Mouse (Mus musculus): ENCODE results near the gene 1190005I06Rik. TPM values are rescaled to one million over a fixed set of nuclear protein-coding genes. Genes with fewer than 3 reads are reported as not detected.
A peak's percentile ranks its signal among the peaks of the same experiment; 100 is the strongest.

Gene 1190005I06Rik
- total RNA-seq, 2 experiments from 2014 or later: 5.2 to 7.1 TPM

DNA sequence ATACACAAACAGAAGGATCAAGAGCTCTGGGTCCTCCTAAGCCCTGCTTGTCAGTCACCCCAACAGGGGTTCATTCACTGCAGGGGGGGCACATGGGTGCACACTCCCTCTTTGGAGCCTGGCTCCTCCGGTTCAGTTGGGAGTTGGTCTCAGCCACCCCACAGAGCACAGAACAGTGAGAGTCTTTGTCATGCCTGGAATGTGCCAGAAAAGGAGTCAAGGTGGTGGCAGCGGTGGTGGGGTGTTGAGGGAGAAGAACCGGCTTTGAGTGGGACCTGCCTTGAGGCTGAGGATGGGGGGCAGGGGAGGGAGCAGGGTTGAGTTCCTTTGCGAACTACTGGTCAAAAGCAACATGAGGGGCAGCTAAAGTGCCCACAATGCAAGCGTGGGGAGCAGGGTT is 17.4 kb downstream of the 1190005I06Rik start:
- no peak for DNase-seq (ENCODE audit: extremely low spot score in 1 of 2, low spot score in 2 of 2)
- intact Hi-C loops (cut with DNase I): no loop called here

- no peak for DNase-seq (ENCODE audit: extremely low spot score in 1 of 2, low spot score in 2 of 2)
- intact Hi-C loops (cut with DNase I): no loop called here
These were observed 20.1 kb downstream of the 1190005I06Rik start for GRCm38 (mm10) chr8:120627298-120627697.

DNA sequence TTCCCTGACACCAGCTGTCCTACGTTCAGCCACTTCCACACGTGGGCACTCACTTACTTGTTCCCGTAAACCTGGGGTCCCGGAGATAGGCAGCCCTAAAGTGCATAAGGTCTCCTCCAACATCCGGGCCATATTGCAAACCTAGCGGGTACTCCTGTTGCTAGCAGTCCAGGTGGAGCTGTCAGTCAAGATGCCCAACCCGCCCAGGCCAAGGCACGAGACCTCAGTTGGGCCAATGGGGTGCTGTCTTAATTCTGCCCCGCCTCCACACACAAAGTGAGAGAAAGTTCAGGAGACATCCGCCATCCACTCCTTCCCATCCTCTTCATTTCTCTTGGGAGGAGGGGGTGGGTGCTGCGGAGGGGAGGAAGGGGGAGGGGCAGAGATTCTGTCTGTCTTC is 21.0 kb downstream of the 1190005I06Rik start:
- intact Hi-C loops (cut with DNase I): no loop called here
- DNase-seq (ENCODE audit: extremely low spot score in 1 of 2, low spot score in 2 of 2): no peak

DNA sequence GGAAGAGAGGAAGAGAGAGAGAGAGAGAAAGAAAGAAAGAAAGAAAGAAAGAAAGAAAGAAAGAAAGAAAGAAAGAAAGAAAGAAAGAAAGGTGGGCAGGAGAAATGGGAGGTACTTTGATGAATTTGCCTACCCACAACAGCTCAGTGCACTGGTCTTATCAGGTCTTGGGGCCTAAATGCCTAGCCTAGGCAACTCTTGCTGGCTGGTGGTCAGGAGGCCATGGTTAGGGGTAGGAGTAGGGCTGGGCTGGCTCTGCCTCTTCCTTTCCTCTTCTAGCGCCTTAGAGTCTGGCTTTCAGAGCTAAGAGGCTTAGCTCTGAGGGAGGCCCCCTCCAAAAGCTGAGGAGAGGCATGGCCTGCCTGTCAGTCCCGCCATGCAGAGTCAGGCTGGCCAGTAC is 23.8 kb downstream of the 1190005I06Rik start:
- DNase-seq (ENCODE audit: extremely low spot score in 1 of 2, low spot score in 2 of 2): no peak
- intact Hi-C loops (cut with DNase I): no loop called here

DNA sequence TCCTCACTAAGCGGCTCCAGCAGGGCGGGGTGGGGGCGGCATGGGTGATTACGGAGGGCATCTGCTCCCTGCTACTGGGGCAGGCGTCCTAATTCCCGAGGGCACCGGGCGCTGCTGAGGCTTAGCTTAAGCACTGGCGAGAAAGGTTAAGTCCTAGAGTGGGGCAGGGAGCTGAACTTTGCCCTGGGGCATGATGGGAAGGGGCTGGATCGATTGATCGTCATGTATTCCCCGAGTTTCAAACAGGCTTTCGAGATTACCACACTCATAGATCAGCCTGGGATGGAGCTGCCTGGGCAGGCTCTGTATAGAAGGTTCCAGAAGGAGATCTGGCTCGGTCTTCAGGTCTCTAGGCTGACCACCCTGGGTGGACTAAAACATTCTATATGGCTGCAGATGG is 25.3 kb downstream of the 1190005I06Rik start:
- no peak for DNase-seq (ENCODE audit: extremely low spot score in 1 of 2, low spot score in 2 of 2)
- intact Hi-C loops (cut with DNase I): no loop called here

GRCm38 (mm10) chr8:120620441-120620840 is 27.0 kb downstream of the 1190005I06Rik start:
- no peak for DNase-seq (ENCODE audit: extremely low spot score in 1 of 2, low spot score in 2 of 2)
- intact Hi-C loops (cut with DNase I): no loop called here

DNA sequence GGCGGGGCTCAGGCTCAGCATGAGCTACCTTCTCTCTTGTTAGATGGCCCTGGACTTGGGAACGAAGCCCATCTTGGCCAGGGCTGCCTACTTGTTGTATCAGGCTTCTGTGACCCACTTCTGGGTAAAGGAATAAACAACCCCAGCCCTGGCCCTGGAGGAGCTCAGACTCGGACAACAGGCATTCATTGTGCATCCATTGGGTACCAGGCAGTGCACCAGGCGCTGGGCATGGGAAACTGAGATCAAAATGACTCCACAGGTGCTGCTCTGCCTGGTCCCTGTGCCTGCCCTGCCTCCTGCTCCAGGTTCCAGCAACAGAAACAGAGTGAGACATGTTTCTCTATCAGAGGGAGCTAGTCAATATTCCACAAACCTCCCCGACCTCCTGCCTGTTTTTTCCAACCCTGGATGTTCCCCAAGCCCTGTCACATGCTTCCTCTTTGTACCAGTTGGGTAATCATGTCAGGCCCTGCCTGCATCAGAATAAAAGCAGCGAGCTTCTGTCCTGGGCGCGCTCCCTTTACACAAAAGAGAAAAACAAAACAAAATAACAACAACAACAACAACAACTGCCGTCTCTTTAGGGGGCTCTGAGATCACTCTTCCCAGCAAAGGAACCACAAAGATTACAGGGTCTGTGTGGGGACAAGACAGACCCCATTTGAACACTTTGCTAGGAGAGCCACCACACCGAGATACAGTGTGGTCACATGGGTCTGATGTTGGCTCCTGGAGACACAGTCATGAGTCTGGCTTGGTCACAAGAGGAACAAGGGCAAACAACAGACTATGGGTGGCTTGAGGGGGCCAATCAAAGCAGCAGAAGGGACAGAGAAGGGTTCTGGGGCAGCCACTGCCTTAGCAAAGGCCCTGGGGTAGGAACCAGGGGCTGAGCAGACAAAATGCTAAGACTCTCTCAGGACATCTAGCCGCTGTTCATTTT is 27.9 kb downstream of the 1190005I06Rik start:
- intact Hi-C loops (cut with DNase I): no loop called here
- no peak for DNase-seq (ENCODE audit: extremely low spot score in 1 of 2, low spot score in 2 of 2)

DNA sequence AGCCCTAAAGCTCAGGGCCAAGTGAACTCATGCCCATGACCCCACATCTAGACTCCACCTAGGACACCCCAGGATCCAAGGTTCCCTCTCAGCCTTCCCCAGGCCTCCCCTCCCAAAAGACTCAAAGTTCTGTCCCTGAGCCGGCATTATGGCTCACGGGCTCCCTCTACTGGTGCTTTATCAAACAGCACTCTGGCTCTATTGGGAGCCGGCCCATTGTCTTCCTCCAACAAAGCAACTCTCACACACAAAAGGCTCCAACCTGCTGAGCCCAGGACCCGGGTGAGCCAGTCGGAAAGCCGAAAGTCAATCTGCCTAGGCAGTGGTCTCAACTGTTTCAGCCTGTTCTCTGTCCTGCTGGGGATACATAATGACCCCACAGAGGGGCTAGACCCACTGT is 29.3 kb downstream of the 1190005I06Rik start:
- intact Hi-C loops (cut with DNase I): no loop called here
- peak in 1 of 2 experiments; percentile 64 for DNase-seq (ENCODE audit: extremely low spot score in 1 of 2, low spot score in 2 of 2)

DNA sequence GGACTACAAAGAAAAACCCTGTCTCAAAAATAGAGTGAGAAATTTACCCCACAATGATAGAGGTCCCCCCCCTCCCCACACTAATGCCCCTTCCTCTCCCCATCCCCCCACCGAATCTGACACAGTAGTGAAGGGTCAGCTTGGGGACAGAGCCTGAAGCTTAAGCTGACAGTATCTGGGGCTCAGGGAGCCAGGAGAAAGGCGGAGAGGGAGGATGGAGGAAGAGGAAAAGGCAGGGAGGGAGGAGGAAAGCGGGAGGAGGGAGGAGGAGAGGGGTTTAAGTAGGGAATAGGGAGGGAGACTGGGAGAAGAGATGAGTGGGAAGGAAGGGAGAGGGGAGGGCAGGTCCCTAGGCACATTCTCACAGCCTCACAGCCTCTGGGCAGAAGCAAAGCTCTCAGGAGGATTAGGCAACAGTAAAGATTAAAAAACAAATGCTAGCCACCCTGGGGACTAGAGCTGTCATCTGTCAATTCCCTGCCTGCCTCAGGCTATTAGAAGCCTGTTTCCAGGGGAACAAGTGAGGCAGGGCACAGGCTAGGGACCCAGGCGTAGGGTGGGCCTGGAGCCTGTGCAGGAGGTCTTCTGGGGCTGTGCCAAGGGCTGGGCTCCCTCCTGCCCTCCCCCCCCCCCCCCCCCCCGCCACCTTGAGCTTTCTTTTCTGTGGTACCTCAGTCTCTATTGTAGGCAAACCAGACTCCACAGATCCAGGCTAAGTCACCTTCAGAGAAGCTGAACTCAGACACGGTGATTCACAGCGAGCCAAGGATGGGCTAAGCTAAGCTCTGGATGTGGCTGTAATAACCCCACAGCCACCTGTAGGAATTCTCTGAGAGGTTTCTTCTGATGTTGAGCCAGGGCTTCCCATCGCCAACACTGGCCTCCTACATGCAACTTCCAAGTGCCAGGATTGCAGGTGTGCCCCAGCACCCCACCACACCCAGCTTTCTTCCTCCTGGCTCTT is 30.5 kb downstream of the 1190005I06Rik start:
- no peak for DNase-seq (ENCODE audit: extremely low spot score in 1 of 2, low spot score in 2 of 2)
- intact Hi-C loops (cut with DNase I): no loop called here

GRCm38 (mm10) chr8:120614491-120614890 is 32.9 kb downstream of the 1190005I06Rik start:
- no peak for DNase-seq (ENCODE audit: extremely low spot score in 1 of 2, low spot score in 2 of 2)
- intact Hi-C loops (cut with DNase I): no loop called here

DNA sequence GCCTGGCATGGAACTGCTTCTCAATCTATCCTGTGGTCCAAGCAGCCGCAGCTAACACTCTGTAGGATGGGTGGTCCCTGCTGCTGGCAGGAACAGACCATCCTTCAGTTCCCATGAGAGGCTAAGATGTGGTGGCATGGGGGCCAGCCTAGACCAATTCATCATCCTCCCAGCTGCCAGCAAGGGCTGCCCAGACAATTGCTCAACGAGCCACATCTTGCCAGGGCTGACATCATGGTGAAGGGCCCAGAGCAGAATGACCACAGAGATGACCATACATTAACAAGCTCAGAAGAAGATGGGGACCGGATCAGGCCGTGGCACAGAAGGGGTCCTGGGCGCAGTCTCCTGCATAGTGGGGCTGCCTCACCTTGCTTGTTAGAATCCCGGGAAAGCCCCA is 36.6 kb downstream of the 1190005I06Rik start:
- intact Hi-C loops (cut with DNase I): no loop called here

GRCm38 (mm10) chr8:120607885-120608284 is 39.5 kb downstream of the 1190005I06Rik start:
- intact Hi-C loops (cut with DNase I): loop anchor here (5.0 kb wide), 1 partner anchor 431 kb away; the partner anchor contains the start of gene Fam92b
- DNase-seq (ENCODE audit: extremely low spot score in 1 of 2, low spot score in 2 of 2): peak; percentile 64 to 81

More for the DNA sequence above, 36.6 kb downstream of the 1190005I06Rik start:
- no peak for DNase-seq (ENCODE audit: extremely low spot score in 1 of 2, low spot score in 2 of 2)

DNA sequence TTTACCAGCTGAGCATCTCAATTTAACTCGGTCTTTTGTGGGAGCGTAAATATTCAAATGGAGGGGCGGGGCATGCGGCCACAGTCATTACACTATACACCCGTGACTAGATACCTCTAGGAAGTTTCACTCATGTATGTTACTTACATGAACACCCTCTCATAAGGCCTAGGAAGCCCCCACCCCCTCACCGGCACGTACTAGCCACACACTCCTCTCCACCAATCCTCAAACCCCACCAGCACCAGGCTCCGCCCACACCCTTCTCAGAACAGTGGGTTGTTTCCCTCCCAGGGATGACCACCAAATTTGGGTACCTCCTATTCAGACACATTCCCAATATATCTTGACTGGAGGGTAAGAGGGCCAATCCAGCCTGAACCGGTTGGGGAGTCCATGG is 40.0 kb downstream of the 1190005I06Rik start:
- no peak for DNase-seq (ENCODE audit: extremely low spot score in 1 of 2, low spot score in 2 of 2)
- intact Hi-C loops (cut with DNase I): loop anchor here (5.0 kb wide), 1 partner anchor 430 kb away; the partner anchor contains the start of gene Fam92b

GRCm38 (mm10) chr8:120602672-120603071 is 44.8 kb downstream of the 1190005I06Rik start:
- DNase-seq (ENCODE audit: extremely low spot score in 1 of 2, low spot score in 2 of 2): no peak
- intact Hi-C loops (cut with DNase I): no loop called here

DNA sequence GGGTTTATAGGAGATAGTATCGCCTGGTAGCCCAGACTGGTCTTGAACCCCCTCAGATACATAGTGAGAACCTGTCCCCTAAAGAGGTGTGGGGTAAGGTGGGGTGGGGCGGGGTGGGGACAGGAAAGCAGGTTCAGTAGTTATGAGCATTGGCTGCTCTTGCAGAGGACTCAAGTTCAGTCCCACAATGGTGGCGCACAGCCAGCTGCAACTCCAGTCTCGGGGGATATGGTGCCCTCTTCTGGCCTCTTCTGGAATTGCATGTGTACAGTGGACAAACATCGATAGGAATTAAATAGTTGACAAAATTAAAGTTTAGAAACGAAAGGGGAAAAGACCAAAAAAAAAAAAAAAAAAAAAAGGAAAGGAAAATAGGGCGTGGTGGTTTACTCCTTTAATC is 47.9 kb downstream of the 1190005I06Rik start:
- intact Hi-C loops (cut with DNase I): loop anchor here (5.0 kb wide), 1 partner anchor 312 kb away; no protein-coding TSS in a partner anchor
- DNase-seq (ENCODE audit: extremely low spot score in 1 of 2, low spot score in 2 of 2): peak; percentile 64 to 85

DNA sequence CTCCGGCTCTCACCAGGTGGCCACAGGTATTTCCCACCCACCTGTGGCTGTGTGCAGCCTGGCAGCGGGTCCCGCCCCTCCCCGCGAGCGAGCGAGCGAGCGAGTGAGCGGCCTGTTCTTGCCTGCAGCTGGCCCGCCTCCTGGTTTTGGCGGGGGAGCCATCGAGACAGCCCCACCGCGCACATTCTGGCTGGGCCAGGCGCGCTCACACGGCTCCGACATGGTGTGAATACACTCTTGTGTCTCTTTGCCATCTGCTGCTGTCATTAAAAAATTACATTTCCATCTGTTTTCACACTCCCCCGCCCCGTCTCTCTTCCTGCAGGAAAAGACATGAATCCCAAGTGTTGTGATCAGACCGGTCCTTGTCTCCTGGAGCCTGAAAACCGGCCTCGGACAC is 48.9 kb downstream of the 1190005I06Rik start:
- intact Hi-C loops (cut with DNase I): loop anchor here (5.0 kb wide), 1 partner anchor 311 kb away; no protein-coding TSS in a partner anchor
- peak; percentile 84 to 87 for DNase-seq (ENCODE audit: extremely low spot score in 1 of 2, low spot score in 2 of 2)

- no peak for DNase-seq (ENCODE audit: extremely low spot score in 1 of 2, low spot score in 2 of 2)
- intact Hi-C loops (cut with DNase I): loop anchor here (5.0 kb wide), 1 partner anchor 309 kb away; no protein-coding TSS in a partner anchor
These were observed 51.5 kb downstream of the 1190005I06Rik start for GRCm38 (mm10) chr8:120595963-120596362.

DNA sequence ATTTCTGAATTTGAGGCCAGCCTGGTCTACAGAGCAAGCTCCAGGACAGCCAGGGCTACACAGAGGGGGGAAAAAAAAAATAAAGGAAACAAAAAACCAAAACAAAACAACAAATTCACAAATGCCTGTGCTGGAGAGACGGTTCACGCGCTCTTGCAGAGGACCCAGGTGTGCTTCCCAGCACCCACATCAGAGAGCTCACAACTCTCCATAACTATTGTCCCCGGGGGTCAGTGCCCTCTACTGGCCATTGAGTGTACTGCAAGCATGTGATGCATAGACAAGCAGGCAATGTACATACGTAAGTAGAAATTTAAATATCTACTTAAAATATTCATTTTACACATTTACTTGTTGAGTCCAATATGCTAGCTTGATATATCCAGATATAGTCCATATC is 52.9 kb downstream of the 1190005I06Rik start:
- intact Hi-C loops (cut with DNase I): no loop called here
- no peak for DNase-seq (ENCODE audit: extremely low spot score in 1 of 2, low spot score in 2 of 2)
